Mouse (Mus musculus): ENCODE data around the gene Erlin1.

Erlin1 gene

DNA sequence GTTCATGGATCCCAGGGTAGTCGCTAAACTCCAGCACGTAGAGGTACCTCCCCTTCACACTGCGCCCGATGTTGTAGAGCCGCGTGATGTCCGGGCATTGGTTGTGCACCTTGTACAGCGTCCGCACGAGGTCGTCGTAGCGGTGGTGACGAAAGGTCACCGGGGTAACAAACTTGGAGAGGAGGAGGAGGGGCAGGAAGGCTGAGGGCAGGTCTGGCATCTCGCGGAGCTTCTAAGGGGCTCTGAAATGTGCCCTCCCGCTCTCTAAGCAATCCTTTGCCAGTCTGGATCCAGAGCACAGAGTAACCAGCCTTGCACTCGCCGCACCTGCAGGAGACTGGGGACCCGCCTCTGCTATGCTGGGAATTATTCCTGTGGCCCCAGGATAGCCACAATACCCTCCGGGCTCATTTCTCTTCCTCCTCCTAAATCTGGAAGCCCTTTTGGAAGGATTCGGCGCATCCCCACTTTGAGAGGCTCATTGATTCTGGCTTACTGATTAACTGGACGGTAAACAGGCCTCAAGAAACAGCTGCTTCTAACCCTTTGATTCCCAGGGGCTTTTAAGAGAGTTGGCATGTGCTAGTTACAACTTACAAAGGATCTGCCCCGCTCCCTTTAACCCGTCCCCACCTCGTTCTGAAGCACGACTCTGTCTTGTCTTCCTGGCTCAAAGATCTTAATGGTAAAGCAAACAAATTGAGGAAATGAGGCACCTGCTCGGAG is 83.4 kb downstream of the Erlin1 start, which contains the start of gene Cpn1:
Cpn1 (minus strand) TSS at position 488 of the 726 bp plus-strand sequence.
- TF ChIP-seq POU5F1 (IDR thresholded peaks at IDR 0.05; ENCODE audit: borderline replicate concordance, low read length) (no peak), CTCF (conservative IDR thresholded peaks at IDR 0.05; ENCODE audit: low read length) (no peak), NANOG (IDR thresholded peaks at IDR 0.05; ENCODE audit: borderline replicate concordance, low read length) (no peak)
- H3K27me3 ChIP-seq (ENCODE audit: insufficient read depth, low read length) = peaks cover 40% of the 10 kb centered on the region
- no peaks in the 10 kb centered on the region for H3K36me3 ChIP-seq (ENCODE audit: insufficient read depth, low read length)
- H3K4me1 ChIP-seq (replicated peaks; ENCODE audit: low read depth, low read length) = peaks cover 37% of the 10 kb centered on the region
- H3K9me3 ChIP-seq (ENCODE audit: low read length) = no peaks in the 10 kb centered on the region
- H3K4me3 ChIP-seq (replicated peaks; ENCODE audit: low read length) = peak within 1 kb of the TSS; percentile 69

Data from E14TG2a.4 (cell line).